Mouse (Mus musculus) central nervous system, embryonic 14 days (tissue): Measurements from ENCODE around the gene Ppp1r11. TPM values are rescaled to one million over a fixed set of nuclear protein-coding genes. Genes with fewer than 3 reads are reported as not detected.

ENCODE experiments used
- polyA plus RNA-seq: library from polyadenylated mRNA; depleted of rRNA; stranded (reverse); fragments of >200 nt; gene quantifications from 2 replicates; pipeline ENCODE4 v1.2.3, GENCODE M21; 2012; rRNA removed

The Ppp1r11 gene
- polyA plus RNA-seq, result 163 and 175 TPM in 2 replicates

DNA sequence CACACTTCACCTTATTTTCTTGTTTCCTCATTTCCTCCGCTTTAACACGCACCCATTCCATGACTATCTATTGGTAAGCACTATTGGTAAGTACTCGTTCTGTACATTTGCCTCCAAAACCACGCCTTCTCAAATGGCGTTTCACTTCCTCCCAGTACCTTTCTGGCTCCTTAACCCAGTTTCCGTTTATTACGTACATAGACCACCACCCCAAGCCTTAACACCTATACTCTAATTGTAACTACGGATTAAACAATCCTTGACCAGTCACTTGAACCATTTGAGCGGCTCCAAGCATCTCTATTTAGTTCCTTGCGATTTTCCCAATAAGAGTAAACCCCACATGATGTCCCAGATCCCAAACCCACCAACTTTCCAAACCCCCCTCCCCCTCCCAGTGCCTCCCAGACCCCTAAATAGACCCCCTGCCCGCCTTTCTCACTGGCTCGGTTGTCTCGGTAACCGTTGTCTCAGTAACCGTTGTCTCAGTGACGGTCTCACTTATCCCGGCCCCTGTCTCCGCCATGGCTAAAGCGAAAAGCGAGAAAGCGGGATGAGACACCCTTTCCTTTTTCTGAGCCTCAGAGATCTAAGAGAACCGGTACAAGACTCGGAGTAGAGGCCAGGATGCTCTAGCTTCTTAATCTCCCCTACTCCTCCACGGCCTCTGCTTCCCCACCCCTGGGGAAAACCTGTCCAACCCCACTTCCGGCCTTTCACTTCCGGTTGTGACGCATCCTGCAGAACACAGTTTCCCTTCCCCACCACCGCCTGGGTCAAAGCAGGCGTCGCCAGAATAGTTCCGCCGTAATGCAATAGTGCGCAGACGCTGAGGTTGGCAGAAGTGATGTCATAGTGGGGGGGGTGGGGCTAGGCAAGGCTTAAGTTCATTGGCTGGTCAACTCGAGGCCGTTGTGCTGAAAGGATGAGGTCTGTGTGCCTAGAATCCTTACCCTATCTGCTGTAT lies at the start of gene Ppp1r11:
TSS of gene Ppp1r11 (minus strand) at position 761 of the 967 bp plus-strand sequence.

GRCm38 (mm10) chr17:37000863-37001262 lies 49.3 kb upstream of the Ppp1r11 start, which contains the start of gene Zfp57:
TSS of gene Zfp57 (plus strand) at chr17:37001163.

GRCm38 (mm10) chr17:36989437-36989836 lies 37.9 kb upstream of the Ppp1r11 start, which contains the start of gene H2-M5:
TSS of gene H2-M5 (minus strand) at chr17:36989537.

DNA sequence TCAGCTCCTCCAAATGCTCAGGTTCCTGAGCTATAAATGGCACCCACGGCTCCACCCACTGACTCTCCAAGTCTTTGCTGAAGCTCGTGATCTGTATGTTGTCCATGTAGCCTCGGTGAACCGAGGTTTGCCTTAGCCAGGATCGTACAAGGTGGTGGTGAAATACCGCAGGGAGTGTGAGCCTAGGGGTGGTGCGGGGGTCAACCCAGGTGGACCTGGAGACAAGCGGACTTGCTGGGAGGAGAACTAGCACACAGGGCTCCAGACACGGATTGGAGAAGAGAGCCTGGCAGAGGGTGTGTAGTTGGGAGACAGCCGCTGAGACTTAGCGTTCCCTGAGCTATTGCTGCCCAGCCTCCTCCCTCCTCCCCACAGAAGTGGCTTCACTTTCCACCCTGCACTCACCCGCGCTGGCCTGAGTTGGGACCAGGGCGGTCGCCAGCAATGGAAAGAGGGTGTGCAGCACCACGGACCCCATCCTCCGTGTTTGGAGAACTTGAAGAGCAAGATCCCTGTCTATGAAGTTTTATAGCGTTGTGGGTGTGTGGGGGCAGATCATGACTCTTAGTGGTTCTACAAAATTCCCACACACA lies 29.8 kb upstream of the Ppp1r11 start, which contains the start of gene 2410137M14Rik:
TSS of gene 2410137M14Rik (minus strand) at position 17 of the 593 bp plus-strand sequence.

GRCm38 (mm10) chr17:36957999-36958743 lies 6.6 kb upstream of the Ppp1r11 start, which contains the start of the genes Znrd1 and Znrd1as:
TSS of gene Znrd1 (minus strand) at chr17:36958559.
TSS of gene Znrd1as (plus strand) at chr17:36958592.

GRCm38 (mm10) chr17:36942791-36943471 lies 8.6 kb downstream of the Ppp1r11 start, which contains the start of gene Rnf39:
TSS of gene Rnf39 (plus strand) at chr17:36942918.

Other genes with a start within 250 kb of the Ppp1r11 start
- gene H2-M10.5, start 178.8 kb downstream of the Ppp1r11 start, polyA plus RNA-seq, result not detected in 2 replicates
- not detected in 2 replicates for gene H2-M10.6, start 139.6 kb downstream of the Ppp1r11 start, polyA plus RNA-seq
- gene Trim26, start 114.6 kb downstream of the Ppp1r11 start, polyA plus RNA-seq, result 35.7 and 40.5 TPM in 2 replicates
- 0.09 and 0.11 TPM in 2 replicates for gene Trim15, start 84.5 kb downstream of the Ppp1r11 start, polyA plus RNA-seq
- 0.29 and 0.55 TPM in 2 replicates for gene Trim10, start 82.2 kb downstream of the Ppp1r11 start, polyA plus RNA-seq
- gene Trim40, start 61.6 kb downstream of the Ppp1r11 start, polyA plus RNA-seq, result 0.16 TPM in 1 of 2 replicates, not detected in the other
- gene Trim31, start 53.6 kb downstream of the Ppp1r11 start, polyA plus RNA-seq, result 0.02 TPM in 1 of 2 replicates, not detected in the other
- gene Rnf39, start 8.8 kb downstream of the Ppp1r11 start, polyA plus RNA-seq, result 0.25 and 0.30 TPM in 2 replicates
- 59.2 and 62.7 TPM in 2 replicates for gene Znrd1, start 6.8 kb upstream of the Ppp1r11 start, polyA plus RNA-seq
- gene Znrd1as, start 6.9 kb upstream of the Ppp1r11 start, polyA plus RNA-seq, result 4.9 and 5.0 TPM in 2 replicates
- gene 2410137M14Rik, start 29.5 kb upstream of the Ppp1r11 start, polyA plus RNA-seq, result 1.4 and 2.1 TPM in 2 replicates
- 14.7 and 16.0 TPM in 2 replicates for gene H2-M5, start 37.8 kb upstream of the Ppp1r11 start, polyA plus RNA-seq
- 401 and 458 TPM in 2 replicates for gene Zfp57, start 49.4 kb upstream of the Ppp1r11 start, polyA plus RNA-seq
- gene Mog, start 71.7 kb upstream of the Ppp1r11 start, polyA plus RNA-seq, result 0.04 and 0.11 TPM in 2 replicates
- gene Gabbr1, start 94.2 kb upstream of the Ppp1r11 start, polyA plus RNA-seq, result 205 and 209 TPM in 2 replicates
- gene Olfr90, start 136.8 kb upstream of the Ppp1r11 start, polyA plus RNA-seq, result not detected in 2 replicates
- not detected in 2 replicates for gene Olfr91, start 146.5 kb upstream of the Ppp1r11 start, polyA plus RNA-seq
- gene Olfr92, start 168.3 kb upstream of the Ppp1r11 start, polyA plus RNA-seq, result not detected in 2 replicates
- gene Olfr93, start 209.8 kb upstream of the Ppp1r11 start, polyA plus RNA-seq, result not detected in 2 replicates
- 0.15 and 0.41 TPM in 2 replicates for gene Ubd, start 242.2 kb upstream of the Ppp1r11 start, polyA plus RNA-seq
- gene Olfr94, start 249.3 kb upstream of the Ppp1r11 start, polyA plus RNA-seq, result 0.04 TPM in 1 of 2 replicates, not detected in the other